In genomic region chr2:126434305-126434704, GRCm38 (mm10) we compare ENCODE assay signal across 28 mouse cellular contexts.
DNase-seq lines count a peak whose midpoint lies in the region; ATAC-seq and TF ChIP-seq lines count a peak whose summit lies in the region.
"Had no signal": no experiment of that assay in that cellular context is flagged by ENCODE, and none has a peak within 500 bp of the region (broad histone marks: within the 10 kb centered on the region; RNA-seq: fewer than 3 reads in every experiment).

No protein-coding gene starts in this region.

- 77% methylated on average over 9 of the region's 9 CpGs for WGBS in lung, embryonic 15.5 days
- WGBS in lung, postnatal 0 days = 66% methylated on average over 9 of the region's 9 CpGs

- TF ChIP-seq EP300 in lung, postnatal 0 days (IDR thresholded peaks at IDR 0.05) = no peak

- no peaks in the 10 kb centered on the region for H3K9me3 ChIP-seq in lung, embryonic 15.5 days
- H3K9me3 ChIP-seq in lung, postnatal 0 days (ENCODE audit: low read length) = no peaks in the 10 kb centered on the region
- H3K9me3 ChIP-seq: embryonic facial prominence, embryonic 13.5 days; embryonic facial prominence, embryonic 15.5 days; forebrain, embryonic 10.5 days; forebrain, embryonic 12.5 days; G1E had no signal

- no peak overlapping the region for H3K4me3 ChIP-seq in lung, embryonic 15.5 days
- H3K4me3 ChIP-seq in lung, postnatal 0 days (ENCODE audit: low read depth, low read length) = no peak overlapping the region
- H3K4me3 ChIP-seq: embryonic facial prominence, embryonic 13.5 days; embryonic facial prominence, embryonic 15.5 days; erythroblast, embryonic 14.5 days; forebrain, embryonic 10.5 days; forebrain, embryonic 12.5 days had no signal

- H3K27me3 ChIP-seq in lung, embryonic 15.5 days = no peaks in the 10 kb centered on the region
- no peaks in the 10 kb centered on the region for H3K27me3 ChIP-seq in lung, postnatal 0 days (replicated peaks; ENCODE audit: insufficient read depth, low read length)
- H3K27me3 ChIP-seq: CH12.LX; embryonic facial prominence, embryonic 13.5 days; embryonic facial prominence, embryonic 15.5 days; forebrain, embryonic 12.5 days had no signal

- no peaks in the 10 kb centered on the region for H3K36me3 ChIP-seq in lung, embryonic 15.5 days
- H3K36me3 ChIP-seq in lung, postnatal 0 days (ENCODE audit: insufficient read depth, low read length) = no peaks in the 10 kb centered on the region
- H3K36me3 ChIP-seq: embryonic facial prominence, embryonic 13.5 days; embryonic facial prominence, embryonic 15.5 days; forebrain, embryonic 10.5 days; forebrain, embryonic 12.5 days; G1E had no signal

- no peak for TF ChIP-seq CTCF in lung, postnatal 0 days (IDR thresholded peaks at IDR 0.05)

- no peak overlapping the region for H3K9ac ChIP-seq in lung, embryonic 15.5 days
- H3K9ac ChIP-seq in lung, postnatal 0 days (replicated peaks; ENCODE audit: low read depth) = no peak overlapping the region
- H3K9ac ChIP-seq: embryonic facial prominence, embryonic 13.5 days; embryonic facial prominence, embryonic 15.5 days; forebrain, embryonic 12.5 days had no signal

- peak overlapping the region; percentile 33; the same call in 1 of the 2 replicates for H3K27ac ChIP-seq in lung, embryonic 15.5 days
- H3K27ac ChIP-seq in lung, postnatal 0 days (ENCODE audit: low read length) = peak overlapping the region; percentile 68
- H3K27ac ChIP-seq: embryonic facial prominence, embryonic 13.5 days; embryonic facial prominence, embryonic 15.5 days; forebrain, embryonic 10.5 days; forebrain, embryonic 12.5 days had no signal

- no peak for DNase-seq in lung, postnatal 25 days (ENCODE audit: low spot score)
- DNase-seq in lung, postnatal 0 days (ENCODE audit: low spot score) = peak; percentile 57
- no peak for DNase-seq in lung, adult 18-20 months
- DNase-seq in lung, postnatal 14 days = peak; percentile 17
- no peak for DNase-seq in layer of hippocampus, postnatal 25 days (ENCODE audit: extremely low spot score in 1 of 2, low spot score in 1 of 2)
- DNase-seq: adrenal gland, adult 8-10 months; adrenal gland, postnatal 14 days; adrenal gland, postnatal 36 days; B cell, adult 2 months; cerebellum, adult 11-12 months; cerebellum, adult 2 months; cerebellum, adult 9-10 months; cerebellum, postnatal 10 days; cerebellum, postnatal 25 days; embryo, embryonic 11 days had no signal

- no peaks in the 10 kb centered on the region for H3K4me1 ChIP-seq in lung, embryonic 15.5 days
- H3K4me1 ChIP-seq in lung, postnatal 0 days (ENCODE audit: insufficient read depth, low read depth, low read length) = no peaks in the 10 kb centered on the region
- H3K4me1 ChIP-seq: embryonic facial prominence, embryonic 13.5 days; embryonic facial prominence, embryonic 15.5 days; forebrain, embryonic 10.5 days; forebrain, embryonic 12.5 days had no signal

- no peak overlapping the region for H3K4me2 ChIP-seq in lung, embryonic 15.5 days
- H3K4me2 ChIP-seq in lung, postnatal 0 days (replicated peaks; ENCODE audit: low read depth, low read length) = no peak overlapping the region
- H3K4me2 ChIP-seq: embryonic facial prominence, embryonic 13.5 days; embryonic facial prominence, embryonic 15.5 days; forebrain, embryonic 12.5 days had no signal

- no peak for ATAC-seq in lung, embryonic 15.5 days (ENCODE audit: borderline replicate concordance, extremely low read depth, low FRiP score, low TSS enrichment)
- ATAC-seq in lung, postnatal 0 days = peak; percentile 84
- ATAC-seq: activated CD4-positive, CD25-positive, alpha-beta regulatory T cell, adult 4 months; CD4-positive, CD25-positive, alpha-beta regulatory T cell, adult 4 months; forebrain, embryonic 14.5 days; forebrain, embryonic 16.5 days; Patski had no signal

Comparison
In these comparisons a context has a peak if more than half of its experiments do, and no peak if none do; other contexts are left out.
1. DNase-seq: peak in lung, postnatal 0 days (single experiment) and lung, postnatal 14 days (single experiment); none in lung, postnatal 25 days (single experiment), lung, adult 18-20 months (0 of 2) and layer of hippocampus, postnatal 25 days (0 of 2).